Mouse (Mus musculus) megakaryocyte, embryonic 14.5 days (primary cell): ENCODE measurements around the gene Clcn1.

ENCODE experiments used
- FLI1 ChIP-seq: IDR thresholded peaks from 2 replicates; pipeline ENCODE4 v1.6.1; 2012; ENCODE audit warnings: low read length, inconsistent platforms, mixed read lengths
- GATA1 ChIP-seq: IDR thresholded peaks from 3 replicates; pipeline ENCODE4 v1.6.1; 2012; ENCODE audit warnings: mixed read lengths, low read length, inconsistent platforms, borderline replicate concordance

- no peak for TF ChIP-seq GATA1
- TF ChIP-seq FLI1: no peak
These were observed 15.7 kb upstream of the Clcn1 start for GRCm38 (mm10) chr6:42270817-42271216.
